Mouse (Mus musculus) heart, adult 2 months (tissue): ENCODE results near the gene Maco1. TPM values are rescaled to one million over a fixed set of nuclear protein-coding genes. Genes with fewer than 3 reads are reported as not detected.

ENCODE experiments used
- DNase-seq, 2 experiments: peaks; one replicate each; pipeline ENCODE4 v3.0.0; 2021
- H3K27ac ChIP-seq: fragments of 200-600 bp; 2 replicates; pipeline ENCODE4 v1.8.1; 2022
- H3K27me3 ChIP-seq: fragments of 200-500 bp; 2 replicates; pipeline ENCODE4 v1.6.1; 2012; ENCODE audit warnings: mild to moderate bottlenecking, low read length, inconsistent platforms, mixed read lengths; ENCODE audit not compliant: control insufficient read depth, insufficient read depth
- H3K36me3 ChIP-seq: fragments of 200-500 bp; 2 replicates; pipeline ENCODE4 v1.6.1; 2012; ENCODE audit warnings: low read length, inconsistent platforms; ENCODE audit not compliant: control insufficient read depth, insufficient read depth
- H3K4me1 ChIP-seq: fragments of 200-500 bp; 2 replicates; pipeline ENCODE4 v1.6.1; 2011; ENCODE audit warnings: low read length; ENCODE audit not compliant: control insufficient read depth, insufficient read depth
- H3K4me3 ChIP-seq: fragments of 200-600 bp; 2 replicates; pipeline ENCODE4 v1.8.1; 2022
- H3K79me2 ChIP-seq: fragments of 200-500 bp; replicated peaks from 2 replicates; pipeline ENCODE4 v1.6.1; 2012; ENCODE audit warnings: mild to moderate bottlenecking, inconsistent platforms, low read length, moderate library complexity, mixed read lengths; ENCODE audit not compliant: control insufficient read depth, insufficient read depth
- H3K9ac ChIP-seq: fragments of 200-500 bp; 2 replicates; pipeline ENCODE4 v1.6.1; 2012; ENCODE audit warnings: low read depth, mild to moderate bottlenecking, control low read depth, inconsistent platforms, low read length, mixed read lengths
- CTCF ChIP-seq: fragments of 200-600 bp; IDR thresholded peaks from 2 replicates; pipeline ENCODE4 v1.8.1; 2022; ENCODE audit warnings: antibody characterized with exemption, mild to moderate bottlenecking, moderate library complexity
- EP300 ChIP-seq: fragments of 200-500 bp; IDR thresholded peaks from 2 replicates; pipeline ENCODE4 v1.6.1; 2011; ENCODE audit warnings: low read depth, low read length, control low read depth; ENCODE audit not compliant: insufficient read depth
- POLR2A ChIP-seq: fragments of 200-500 bp; IDR thresholded peaks from 2 replicates; pipeline ENCODE4 v1.6.1; 2011; ENCODE audit warnings: mild to moderate bottlenecking, low read depth, low read length, control low read depth; ENCODE audit not compliant: insufficient read depth
- WGBS: fragments of 180-500 bp; shearing (Covaris S2); methylation state at CpG from one replicate; pipeline ENCODE4 v1.1.7; 2018; 5-methylcytosine and 5-hydroxymethylcytosine counted together
- intact Hi-C: fragments of 180-260 bp; cut with DNase I; formaldehyde crosslinking; loops from one replicate; pipeline ENCODE4 v1.15.1; 2025
- polyA plus RNA-seq: library from polyadenylated mRNA; depleted of rRNA; stranded (reverse); fragments of >200 nt; gene quantifications from 2 replicates; pipeline ENCODE4 v1.2.3, GENCODE M21; 2012
- total RNA-seq, 2 experiments: library from RNA; stranded (reverse); gene quantifications; 2 replicates each; pipeline ENCODE4 v1.2.3; 2021

Gene Maco1
- total and polyA plus RNA-seq, 3 experiments = 5.5 to 23.4 (median 16.9) TPM

DNA sequence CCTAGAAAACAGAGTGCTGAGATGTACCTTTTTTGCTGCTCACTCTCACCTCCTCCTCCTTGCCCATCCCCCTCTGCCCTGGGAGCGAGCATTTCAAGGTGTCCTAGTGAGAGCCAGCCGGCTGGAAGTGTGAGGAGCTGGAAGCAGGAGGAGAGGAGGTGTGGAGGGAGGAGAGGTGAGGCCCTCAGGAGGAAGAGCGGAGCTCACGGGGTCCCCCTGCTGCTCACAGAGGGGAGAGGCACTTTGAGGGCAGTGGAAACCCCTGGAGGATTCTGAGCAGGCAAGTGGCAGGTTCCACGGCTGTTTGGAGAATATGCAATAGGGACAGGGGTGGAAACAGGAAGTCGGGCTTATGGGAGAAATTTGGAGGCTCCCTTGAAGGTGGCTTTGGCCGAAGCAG, 30.1 kb upstream of the Maco1 start:
- Histone ChIP-seq H3K36me3 (no peaks in the 10 kb centered on the region), H3K4me1 (peaks cover 2% of the 10 kb centered on the region), H3K9ac (no peak overlapping the region), H3K27ac (no peak overlapping the region; the same call in 1 of the 2 replicates), H3K4me3 (no peak overlapping the region), H3K27me3 (no peaks in the 10 kb centered on the region), H3K79me2 (no peaks in the 10 kb centered on the region)
- peak; percentile 21 to 41 for DNase-seq
- intact Hi-C loops = loop anchor here (10.0 kb wide), 1 partner anchor 338 kb away; no protein-coding TSS in a partner anchor
- 32% methylated on average over 7 of the region's 7 CpGs for WGBS
- TF ChIP-seq EP300 (no peak), CTCF (peak; percentile 72)

DNA sequence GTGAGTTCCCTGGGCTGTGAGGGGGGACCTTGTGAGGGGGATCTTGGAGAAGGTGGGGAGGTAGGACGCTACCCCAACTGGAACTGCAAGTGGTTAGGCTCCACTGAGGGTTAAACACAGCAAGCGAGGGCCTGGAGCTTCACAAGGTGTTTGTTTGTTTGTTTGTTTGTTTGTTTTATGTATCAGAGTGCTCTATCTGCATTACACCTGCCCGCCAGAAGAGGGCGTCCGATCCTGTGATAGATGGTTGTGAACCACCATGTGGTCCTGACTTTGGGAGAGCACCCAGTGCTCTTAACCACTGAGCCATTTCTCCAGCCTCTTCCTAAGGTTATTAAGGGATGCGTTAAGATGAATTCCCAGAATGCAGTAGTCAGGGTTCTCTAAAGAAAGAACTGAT, 26.9 kb upstream of the Maco1 start:
- no peaks in the 10 kb centered on the region for H3K36me3 ChIP-seq
- H3K27me3 ChIP-seq = no peaks in the 10 kb centered on the region
- H3K4me3 ChIP-seq = no peak overlapping the region
- TF ChIP-seq EP300 (no peak), POLR2A (no peak), CTCF (peak; percentile 63)
- 46% methylated on average over 6 of the region's 6 CpGs for WGBS
- no peaks in the 10 kb centered on the region for H3K79me2 ChIP-seq
- H3K27ac ChIP-seq = no peak overlapping the region
- H3K9ac ChIP-seq = no peak overlapping the region
- H3K4me1 ChIP-seq = peaks cover 2% of the 10 kb centered on the region
- DNase-seq = peak in 1 of 2 experiments; percentile 33
- intact Hi-C loops = loop anchor here (10.0 kb wide), 1 partner anchor 335 kb away; no protein-coding TSS in a partner anchor

DNA sequence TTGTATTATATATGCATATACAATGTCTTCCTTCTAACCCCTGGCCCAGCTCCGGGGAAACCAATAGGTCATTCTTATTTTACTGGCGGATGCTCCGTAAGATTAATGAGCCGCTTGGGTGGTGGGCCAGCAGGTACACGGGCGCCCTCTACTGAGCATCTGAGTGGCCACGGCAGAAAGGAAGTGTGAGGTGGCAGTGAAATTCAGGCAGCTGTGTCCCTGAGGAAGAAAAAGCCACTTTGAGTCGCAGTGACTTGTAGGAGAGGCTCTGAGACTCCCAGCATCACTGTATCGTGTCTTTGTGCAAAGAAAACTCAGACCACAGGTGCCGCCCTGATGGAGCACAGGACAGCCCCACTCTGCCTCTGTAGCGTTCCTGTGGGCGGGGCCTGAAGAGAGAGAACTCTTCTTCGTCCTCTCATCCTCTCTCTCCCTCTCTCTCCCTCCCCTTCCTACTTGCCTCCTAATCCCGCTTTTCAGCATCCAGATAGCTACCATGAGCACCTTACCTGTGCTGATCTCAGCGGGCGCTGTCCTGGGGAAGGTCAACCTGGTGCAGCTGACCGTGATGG, 26.4 kb upstream of the Maco1 start:
- no peaks in the 10 kb centered on the region for H3K79me2 ChIP-seq
- H3K4me3 ChIP-seq = no peak overlapping the region
- 5% methylated on average over 17 of the region's 17 CpGs for WGBS
- DNase-seq = peak; percentile 71 to 75
- H3K27me3 ChIP-seq = no peaks in the 10 kb centered on the region
- intact Hi-C loops = loop anchor here (1.0 to 5.0 kb wide), 2 partner anchors 52 to 86 kb away; no protein-coding TSS in a partner anchor
- TF ChIP-seq EP300 (peak; percentile 42; the same call in 1 of the 2 replicates), CTCF (peak; percentile 83), POLR2A (no peak)
- H3K9ac ChIP-seq = no peak overlapping the region
- H3K27ac ChIP-seq = no peak overlapping the region
- no peaks in the 10 kb centered on the region for H3K36me3 ChIP-seq
- peaks cover under 1% of the 10 kb centered on the region for H3K4me1 ChIP-seq

- no peaks in the 10 kb centered on the region for H3K36me3 ChIP-seq
- no peak overlapping the region for H3K4me3 ChIP-seq
- H3K79me2 ChIP-seq = no peaks in the 10 kb centered on the region
- H3K27ac ChIP-seq = no peak overlapping the region
- intact Hi-C loops = loop anchor here (5.0 kb wide), 1 partner anchor 49 kb away; no protein-coding TSS in a partner anchor
- TF ChIP-seq CTCF = no peak
- TF ChIP-seq POLR2A = no peak
- TF ChIP-seq EP300 = no peak
- no peak overlapping the region for H3K9ac ChIP-seq
- no peaks in the 10 kb centered on the region for H3K27me3 ChIP-seq
- WGBS = 82% methylated on average over 9 of the region's 9 CpGs
- no peaks in the 10 kb centered on the region; the same call in 1 of the 2 replicates for H3K4me1 ChIP-seq
- no peak for DNase-seq
Observed at GRCm38 (mm10) chr4:134876171-134876570, 23.0 kb upstream of the Maco1 start.

- Histone ChIP-seq H3K4me1 (no peaks in the 10 kb centered on the region; the same call in 1 of the 2 replicates), H3K27ac (no peak overlapping the region), H3K4me3 (no peak overlapping the region), H3K9ac (no peak overlapping the region), H3K27me3 (peaks cover 2% of the 10 kb centered on the region; the same call in 1 of the 2 replicates), H3K36me3 (no peaks in the 10 kb centered on the region), H3K79me2 (no peaks in the 10 kb centered on the region)
- 51% methylated on average over 2 of the region's 2 CpGs for WGBS
- intact Hi-C loops = no loop called here
- DNase-seq = no peak
- TF ChIP-seq CTCF = no peak
- TF ChIP-seq EP300 = no peak
- no peak for TF ChIP-seq POLR2A
Observed at GRCm38 (mm10) chr4:134871950-134872349, 18.8 kb upstream of the Maco1 start.

GRCm38 (mm10) chr4:134871477-134871876, 18.3 kb upstream of the Maco1 start:
- Histone ChIP-seq H3K9ac (no peak overlapping the region), H3K27ac (no peak overlapping the region), H3K27me3 (peaks cover 2% of the 10 kb centered on the region; the same call in 1 of the 2 replicates), H3K36me3 (no peaks in the 10 kb centered on the region), H3K79me2 (no peaks in the 10 kb centered on the region), H3K4me1 (no peaks in the 10 kb centered on the region; the same call in 1 of the 2 replicates), H3K4me3 (no peak overlapping the region)
- DNase-seq = no peak
- 59% methylated on average over 4 of the region's 4 CpGs for WGBS
- TF ChIP-seq EP300 (no peak), POLR2A (no peak)
- intact Hi-C loops = no loop called here
